Mouse (Mus musculus): ENCODE measurements around the gene Unc93b1. TPM values are rescaled to one million over a fixed set of nuclear protein-coding genes. Genes with fewer than 3 reads are reported as not detected.
"Not testable (repeated sequence)": the region's sequence is repeated elsewhere in the genome, so short reads cannot be mapped to it uniquely, and the experiment has no call there.

The Unc93b1 gene
- polyA plus RNA-seq, 1 experiment from 2014 or later, result 9.7 TPM

DNA sequence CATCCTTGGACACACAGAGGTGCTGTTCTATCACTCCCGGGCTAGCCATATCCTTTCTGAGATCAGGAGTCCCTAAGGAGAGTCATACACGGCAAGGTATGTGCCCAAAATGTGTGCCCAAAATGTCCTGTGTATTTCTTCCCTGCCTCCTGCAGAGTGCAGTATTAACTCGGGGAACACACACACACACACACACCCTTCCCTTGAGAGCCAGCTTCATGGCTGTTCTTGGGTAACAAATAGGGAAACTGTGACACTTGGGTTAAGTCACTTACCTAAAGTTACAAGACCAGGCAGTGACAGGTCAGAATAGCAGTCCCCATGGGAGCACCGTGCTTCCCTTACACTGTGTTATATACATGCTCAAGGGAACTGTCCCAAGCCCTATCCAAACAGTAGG, 29.0 kb downstream of the Unc93b1 start:
- no peak for ATAC-seq (ENCODE audit: low FRiP score)
- Histone ChIP-seq H3K9me3 (ENCODE audit: control insufficient read depth, low read length) (no peaks in the 10 kb centered on the region), H3K4me1 (replicated peaks; ENCODE audit: control insufficient read depth, insufficient read depth, low read length) (no peaks in the 10 kb centered on the region), H3K27ac (no peak overlapping the region), H3K4me3 (replicated peaks; ENCODE audit: low read length) (no peak overlapping the region), H3K9ac (no peak overlapping the region), H3K36me3 (replicated peaks; ENCODE audit: control insufficient read depth, insufficient read depth) (no peaks in the 10 kb centered on the region), H3K4me2 (replicated peaks) (no peak overlapping the region), H3K27me3 (ENCODE audit: control insufficient read depth, insufficient read depth, low read length) (no peaks in the 10 kb centered on the region)
- 77% methylated on average over 4 of the region's 4 CpGs for WGBS
- no peak for DNase-seq (ENCODE audit: low spot score)

DNA sequence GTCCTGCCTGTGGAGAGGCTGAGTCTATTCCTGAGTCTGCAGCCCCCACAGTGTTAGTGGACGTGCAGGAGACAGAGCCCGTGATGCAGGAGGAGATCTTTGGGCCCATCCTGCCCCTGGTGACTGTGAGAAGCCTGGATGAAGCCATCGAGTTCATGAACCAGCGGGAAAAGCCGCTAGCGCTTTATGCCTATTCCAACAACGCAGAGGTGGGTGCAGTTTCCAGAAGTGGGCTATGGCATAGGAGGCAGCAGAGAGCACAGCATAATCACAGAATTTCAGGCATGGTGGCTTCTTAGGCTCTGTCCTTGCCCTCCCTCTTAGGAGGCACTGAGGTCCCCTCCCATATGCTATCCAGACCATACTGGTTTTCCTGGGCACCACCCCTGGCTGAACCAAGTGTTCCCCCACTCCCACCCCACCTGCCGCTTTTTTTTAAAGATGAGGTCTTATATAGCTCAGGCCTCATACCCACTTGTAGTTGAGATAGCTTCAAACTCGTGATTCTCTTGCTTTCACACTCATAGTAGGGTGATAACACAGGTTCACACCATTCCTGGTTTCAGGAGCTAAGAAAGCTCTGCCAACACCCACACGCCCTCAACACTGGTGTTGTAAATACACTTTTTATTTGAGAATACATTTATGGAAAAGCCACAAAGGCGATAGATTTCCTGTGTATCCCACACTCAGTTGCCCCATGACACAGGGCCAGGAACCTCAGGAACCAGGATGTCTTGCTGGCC, 31.5 kb downstream of the Unc93b1 start:
- 65% methylated on average over 11 of the region's 11 CpGs for WGBS
- no peak overlapping the region for H3K9ac ChIP-seq

DNA sequence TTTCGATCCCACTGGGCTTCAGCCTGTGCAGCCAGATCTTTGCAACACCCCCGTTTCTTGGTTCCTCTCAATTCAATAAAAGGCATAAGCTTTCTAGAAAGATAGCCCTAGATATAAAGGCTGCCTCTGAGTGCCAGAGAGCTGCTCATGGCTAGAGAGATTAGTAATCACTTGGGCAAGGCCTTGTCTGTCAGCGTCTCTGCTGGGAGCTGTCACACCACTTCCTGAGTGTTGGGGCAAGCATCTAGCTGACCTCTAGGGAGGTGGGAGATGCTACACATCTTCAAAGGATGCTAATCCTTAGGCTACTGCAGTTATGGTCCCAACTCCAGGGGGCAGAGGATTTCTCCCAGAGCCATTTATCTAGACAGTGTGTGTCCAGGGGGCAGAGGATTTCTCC, 32.3 kb downstream of the Unc93b1 start:
- no peaks in the 10 kb centered on the region for H3K36me3 ChIP-seq (replicated peaks; ENCODE audit: control insufficient read depth, insufficient read depth)
- no peak overlapping the region for H3K9ac ChIP-seq
- ATAC-seq (ENCODE audit: low FRiP score) (no peak), DNase-seq (ENCODE audit: low spot score) (no peak)
- H3K4me2 ChIP-seq (replicated peaks), result no peak overlapping the region
- no peak overlapping the region for H3K4me3 ChIP-seq (replicated peaks; ENCODE audit: low read length)
- whole genome bisulfite sequencing, result 65% methylated on average over 3 of the region's 3 CpGs
- H3K4me1 ChIP-seq (replicated peaks; ENCODE audit: control insufficient read depth, insufficient read depth, low read length), result no peaks in the 10 kb centered on the region
- H3K9me3 ChIP-seq (ENCODE audit: control insufficient read depth, low read length), result no peaks in the 10 kb centered on the region
- no peak overlapping the region for H3K27ac ChIP-seq
- H3K27me3 ChIP-seq (ENCODE audit: control insufficient read depth, insufficient read depth, low read length), result no peaks in the 10 kb centered on the region

More for the DNA sequence above, 31.5 kb downstream of the Unc93b1 start:
- no peak for DNase-seq (ENCODE audit: low spot score)
- no peaks in the 10 kb centered on the region for H3K4me1 ChIP-seq (replicated peaks; ENCODE audit: control insufficient read depth, insufficient read depth, low read length)
- H3K36me3 ChIP-seq (replicated peaks; ENCODE audit: control insufficient read depth, insufficient read depth), result no peaks in the 10 kb centered on the region
- no peaks in the 10 kb centered on the region for H3K9me3 ChIP-seq (ENCODE audit: control insufficient read depth, low read length)
- H3K4me3 ChIP-seq (replicated peaks; ENCODE audit: low read length), result no peak overlapping the region
- no peaks in the 10 kb centered on the region for H3K27me3 ChIP-seq (ENCODE audit: control insufficient read depth, insufficient read depth, low read length)
- no peak for ATAC-seq (ENCODE audit: low FRiP score)
- H3K4me2 ChIP-seq (replicated peaks), result no peak overlapping the region
- H3K27ac ChIP-seq, result no peak overlapping the region

DNA sequence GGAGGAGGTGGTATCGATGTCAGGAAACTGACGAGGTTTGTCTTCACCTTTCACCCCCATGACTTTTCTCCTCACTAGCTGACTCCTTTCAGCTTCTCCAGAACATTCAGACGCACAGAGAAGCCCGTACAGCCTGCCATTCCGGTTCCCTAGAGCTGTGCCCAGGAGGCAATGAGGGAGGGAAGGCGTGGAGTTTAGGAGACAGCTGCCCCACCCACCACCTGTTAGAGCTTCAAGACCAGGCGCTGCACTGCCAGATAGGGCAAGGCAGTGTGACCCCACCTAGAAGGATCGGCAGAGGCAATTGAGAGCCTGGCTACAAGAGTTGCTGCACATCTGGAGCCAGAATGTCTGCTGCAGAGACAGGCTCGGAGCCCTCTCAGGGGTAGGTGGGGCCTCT, 37.2 kb downstream of the Unc93b1 start, which contains the start of gene Aldh3b2:
Aldh3b2 (plus strand) TSS at position 100 of the 400 bp plus-strand sequence.
- Histone ChIP-seq H3K36me3 (replicated peaks; ENCODE audit: control insufficient read depth, insufficient read depth) (no peaks in the 10 kb centered on the region), H3K27ac (no peak within 1 kb of the TSS), H3K4me2 (replicated peaks) (no peak within 1 kb of the TSS), H3K4me1 (replicated peaks; ENCODE audit: control insufficient read depth, insufficient read depth, low read length) (no peaks in the 10 kb centered on the region), H3K4me3 (replicated peaks; ENCODE audit: low read length) (no peak within 1 kb of the TSS), H3K9ac (no peak within 1 kb of the TSS), H3K9me3 (ENCODE audit: control insufficient read depth, low read length) (no peaks in the 10 kb centered on the region), H3K27me3 (ENCODE audit: control insufficient read depth, insufficient read depth, low read length) (no peaks in the 10 kb centered on the region)
- WGBS, result 58% methylated on average over 9 of the region's 9 CpGs
- DNase-seq (ENCODE audit: low spot score) (no peak), ATAC-seq (ENCODE audit: low FRiP score) (no peak)

DNA sequence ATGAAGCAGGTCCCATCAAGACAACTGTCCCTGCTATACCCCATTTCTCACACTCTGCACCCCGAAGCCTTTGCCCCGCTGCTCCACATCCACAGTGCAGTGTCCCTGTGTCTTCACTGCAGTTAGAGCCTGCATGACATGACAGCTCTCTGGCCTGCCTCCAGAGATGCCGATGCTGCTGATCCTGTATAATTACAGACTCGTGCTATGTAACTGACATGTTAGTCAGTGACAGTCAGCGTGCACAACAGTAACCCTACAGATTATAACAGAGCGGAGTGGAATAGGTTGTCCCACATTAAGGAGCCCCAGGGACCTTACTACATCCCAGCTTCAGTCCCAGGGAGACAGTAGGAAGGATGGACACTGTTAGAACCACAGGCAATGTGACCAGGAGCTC, 39.6 kb downstream of the Unc93b1 start:
- not testable (repeated sequence) for H3K27me3 ChIP-seq (ENCODE audit: control insufficient read depth, insufficient read depth, low read length); H3K27ac ChIP-seq; H3K4me2 ChIP-seq (replicated peaks); H3K4me1 ChIP-seq (replicated peaks; ENCODE audit: control insufficient read depth, insufficient read depth, low read length); DNase-seq (ENCODE audit: low spot score); H3K9me3 ChIP-seq (ENCODE audit: control insufficient read depth, low read length); H3K9ac ChIP-seq; ATAC-seq (ENCODE audit: low FRiP score); H3K36me3 ChIP-seq (replicated peaks; ENCODE audit: control insufficient read depth, insufficient read depth); H3K4me3 ChIP-seq (replicated peaks; ENCODE audit: low read length)
- 83% methylated on average over 6 of the region's 6 CpGs for WGBS

DNA sequence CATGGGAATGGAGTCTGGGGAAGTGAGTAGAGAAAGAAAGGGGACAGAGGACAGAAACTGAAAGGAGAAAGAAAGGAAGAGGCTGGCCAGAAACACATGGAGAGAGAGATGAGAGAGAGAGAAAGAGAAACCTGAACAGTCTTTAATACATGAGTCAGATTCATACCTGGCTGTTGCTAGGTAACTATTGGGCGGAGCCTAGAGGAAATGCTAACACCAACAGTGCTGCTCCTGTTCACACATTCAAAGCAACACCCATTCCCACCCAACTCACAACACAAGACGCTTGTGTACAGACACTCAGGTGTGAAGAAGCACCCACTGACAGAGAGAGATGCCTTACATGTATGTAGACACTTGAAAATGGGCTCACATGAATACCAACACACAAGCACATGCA, 40.9 kb downstream of the Unc93b1 start:
- no peak overlapping the region for H3K9ac ChIP-seq
- DNase-seq (ENCODE audit: low spot score) (no peak), ATAC-seq (ENCODE audit: low FRiP score) (no peak)
- no peak overlapping the region for H3K27ac ChIP-seq
- H3K4me1 ChIP-seq (replicated peaks; ENCODE audit: control insufficient read depth, insufficient read depth, low read length), result no peaks in the 10 kb centered on the region
- WGBS, result 82% methylated on average over 2 of the region's 2 CpGs
- H3K9me3 ChIP-seq (ENCODE audit: control insufficient read depth, low read length), result no peaks in the 10 kb centered on the region
- no peak overlapping the region for H3K4me2 ChIP-seq (replicated peaks)
- H3K4me3 ChIP-seq (replicated peaks; ENCODE audit: low read length), result no peak overlapping the region
- no peaks in the 10 kb centered on the region for H3K36me3 ChIP-seq (replicated peaks; ENCODE audit: control insufficient read depth, insufficient read depth)
- no peaks in the 10 kb centered on the region for H3K27me3 ChIP-seq (ENCODE audit: control insufficient read depth, insufficient read depth, low read length)

DNA sequence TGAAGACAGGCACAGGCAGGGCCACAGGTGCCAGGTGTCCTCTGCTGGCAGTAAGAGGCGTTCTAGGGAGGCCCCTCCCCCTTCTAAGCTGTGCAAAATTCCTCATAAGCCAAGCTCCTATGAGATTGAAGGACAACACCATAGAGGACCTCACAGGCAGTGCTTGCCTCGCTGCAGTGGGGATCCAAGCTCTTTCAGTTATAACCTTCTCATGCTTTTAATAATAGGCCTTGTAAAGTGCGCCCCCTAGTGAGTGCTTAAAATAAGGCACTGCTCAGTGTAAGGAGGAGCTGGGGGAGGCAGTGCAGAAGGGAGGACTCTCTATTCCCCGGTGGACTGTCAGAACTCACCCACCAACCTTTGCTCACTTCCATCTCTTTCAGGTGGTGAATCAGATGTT, 45.3 kb downstream of the Unc93b1 start:
- Histone ChIP-seq H3K9me3 (ENCODE audit: control insufficient read depth, low read length) (no peaks in the 10 kb centered on the region), H3K27me3 (ENCODE audit: control insufficient read depth, insufficient read depth, low read length) (no peaks in the 10 kb centered on the region), H3K36me3 (replicated peaks; ENCODE audit: control insufficient read depth, insufficient read depth) (no peaks in the 10 kb centered on the region), H3K4me2 (replicated peaks) (no peak overlapping the region), H3K27ac (no peak overlapping the region), H3K4me1 (replicated peaks; ENCODE audit: control insufficient read depth, insufficient read depth, low read length) (no peaks in the 10 kb centered on the region), H3K9ac (no peak overlapping the region), H3K4me3 (replicated peaks; ENCODE audit: low read length) (no peak overlapping the region)
- ATAC-seq (ENCODE audit: low FRiP score), result 0 out of 2 replicates have a peak, but pooled peaks have one; percentile 46
- 17% methylated on average over 4 of the region's 4 CpGs for WGBS
- peak; percentile 87 for DNase-seq (ENCODE audit: low spot score)

DNA sequence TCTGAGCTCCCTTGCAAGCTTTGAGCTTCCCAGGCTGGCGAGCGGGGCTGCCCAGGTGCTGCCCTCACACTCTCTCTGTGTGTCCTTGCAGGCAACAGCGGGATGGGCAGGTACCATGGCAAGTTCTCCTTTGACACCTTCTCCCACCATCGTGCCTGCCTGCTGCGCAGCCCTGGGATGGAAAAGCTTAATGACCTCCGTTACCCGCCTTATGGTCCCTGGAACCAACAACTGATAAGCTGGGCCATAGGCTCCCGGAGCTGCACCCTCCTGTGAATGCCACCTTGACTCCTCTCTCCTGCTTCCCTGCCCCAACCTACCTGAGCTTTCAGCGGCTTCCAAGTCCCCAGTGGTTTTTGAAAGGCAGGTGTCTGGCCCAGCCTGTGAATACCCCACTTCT, 45.9 kb downstream of the Unc93b1 start:
- no peaks in the 10 kb centered on the region for H3K4me1 ChIP-seq (replicated peaks; ENCODE audit: control insufficient read depth, insufficient read depth, low read length)
- no peaks in the 10 kb centered on the region for H3K36me3 ChIP-seq (replicated peaks; ENCODE audit: control insufficient read depth, insufficient read depth)
- no peak overlapping the region for H3K4me2 ChIP-seq (replicated peaks)
- no peak overlapping the region for H3K4me3 ChIP-seq (replicated peaks; ENCODE audit: low read length)
- no peak overlapping the region for H3K27ac ChIP-seq
- ATAC-seq (ENCODE audit: low FRiP score) (no peak), DNase-seq (ENCODE audit: low spot score) (no peak)
- no peak overlapping the region for H3K9ac ChIP-seq
- no peaks in the 10 kb centered on the region for H3K27me3 ChIP-seq (ENCODE audit: control insufficient read depth, insufficient read depth, low read length)
- H3K9me3 ChIP-seq (ENCODE audit: control insufficient read depth, low read length), result no peaks in the 10 kb centered on the region
- 81% methylated on average over 9 of the region's 9 CpGs for WGBS

DNA sequence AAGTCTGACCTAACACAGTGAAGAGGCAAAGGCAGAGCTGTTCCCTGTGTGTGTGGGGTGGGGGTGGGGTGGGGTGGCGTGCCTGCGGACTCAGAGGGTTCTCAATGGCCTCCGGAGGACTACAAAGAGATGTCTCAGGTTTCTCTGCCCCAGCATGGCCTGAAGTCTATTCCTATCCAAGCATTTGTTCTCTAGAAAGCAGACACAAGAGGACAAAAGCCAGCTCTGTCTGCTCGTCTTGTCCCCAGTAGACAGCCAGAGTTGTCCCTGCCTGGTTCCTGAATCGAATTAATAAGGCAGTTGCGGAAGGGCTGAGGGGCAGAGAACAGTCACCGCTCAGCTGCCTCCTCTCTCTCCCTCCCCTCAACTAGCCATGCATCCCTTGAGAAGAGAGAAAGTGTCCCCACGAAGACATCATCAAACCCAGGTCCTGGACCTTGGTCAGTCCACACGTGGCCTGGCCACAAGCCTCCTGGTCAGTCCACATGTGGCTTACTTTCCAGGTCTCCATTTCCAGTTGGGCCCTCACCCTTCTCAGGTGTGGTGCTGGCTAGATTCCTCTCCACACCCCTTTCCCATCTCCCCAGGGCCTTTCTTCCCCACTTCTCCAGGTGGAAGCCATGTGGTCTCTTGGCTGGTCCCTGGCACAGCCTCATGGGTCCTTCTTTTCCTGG, 48.7 kb downstream of the Unc93b1 start:
- Histone ChIP-seq H3K27ac (no peak overlapping the region), H3K36me3 (replicated peaks; ENCODE audit: control insufficient read depth, insufficient read depth) (no peaks in the 10 kb centered on the region), H3K4me1 (replicated peaks; ENCODE audit: control insufficient read depth, insufficient read depth, low read length) (0 out of 2 replicates have a peak, but pooled peaks cover 3% of the 10 kb centered on the region), H3K9ac (no peak overlapping the region), H3K4me3 (replicated peaks; ENCODE audit: low read length) (no peak overlapping the region), H3K4me2 (replicated peaks) (no peak overlapping the region), H3K9me3 (ENCODE audit: control insufficient read depth, low read length) (no peaks in the 10 kb centered on the region), H3K27me3 (ENCODE audit: control insufficient read depth, insufficient read depth, low read length) (no peaks in the 10 kb centered on the region)
- WGBS, result 32% methylated on average over 9 of the region's 9 CpGs
- ATAC-seq (ENCODE audit: low FRiP score) (no peak), DNase-seq (ENCODE audit: low spot score) (no peak)

Measured in hindbrain, embryonic 14.5 days (tissue).